Mouse (Mus musculus) midbrain, embryonic 10.5 days (tissue): ENCODE results near the gene Bend7. TPM values are rescaled to one million over a fixed set of nuclear protein-coding genes. Genes with fewer than 3 reads are reported as not detected.

Experiments
- DNase-seq: peaks from one replicate; pipeline ENCODE4 v3.0.0-alpha.2; 2017; ENCODE audit warnings: low spot score
- H3K27ac ChIP-seq: fragments of 300-500 bp; sonication (generic); replicated peaks from 2 replicates; pipeline ENCODE4 v1.5.1; 2016; ENCODE audit warnings: mild to moderate bottlenecking
- H3K27me3 ChIP-seq: fragments of 300-500 bp; sonication (generic); 2 replicates; pipeline ENCODE4 v1.6.1; 2016; ENCODE audit warnings: low read depth, mild to moderate bottlenecking; ENCODE audit not compliant: poor library complexity, severe bottlenecking
- H3K36me3 ChIP-seq: fragments of 300-500 bp; sonication (generic); 2 replicates; pipeline ENCODE4 v1.6.1; 2016; ENCODE audit warnings: mild to moderate bottlenecking, moderate library complexity
- H3K4me1 ChIP-seq: fragments of 300-500 bp; sonication (generic); 2 replicates; pipeline ENCODE4 v1.6.1; 2016
- H3K4me3 ChIP-seq: fragments of 300-500 bp; sonication (generic); 2 replicates; pipeline ENCODE4 v1.5.1; 2016; ENCODE audit warnings: mild to moderate bottlenecking, moderate library complexity
- H3K9me3 ChIP-seq: fragments of 300-500 bp; sonication (generic); replicated peaks from 2 replicates; pipeline ENCODE4 v1.6.1; 2016; ENCODE audit warnings: mild to moderate bottlenecking
- WGBS: fragments of 180-500 bp; shearing (Covaris S2); methylation state at CpG from one replicate; pipeline ENCODE4 v1.1.7; 2016; 5-methylcytosine and 5-hydroxymethylcytosine counted together
- polyA plus RNA-seq: library from polyadenylated mRNA; unstranded; fragments of >200 nt; fragmentation: Nextera tagmentation; extraction: Ambion mirVana; gene quantifications from 2 replicates; pipeline ENCODE4 v1.2.1, GENCODE M21; 2016

Gene Bend7
- polyA plus RNA-seq, 1 experiment from 2014 or later: 3.9 TPM

- no peaks in the 10 kb centered on the region for H3K9me3 ChIP-seq
- DNase-seq: no peak
- no peak overlapping the region for H3K4me3 ChIP-seq
- peaks cover 50% of the 10 kb centered on the region for H3K4me1 ChIP-seq
- 0 out of 2 replicates have a peak overlapping the region, but pooled peaks have one; percentile 28 for H3K27ac ChIP-seq
- 93% methylated on average over 6 of the region's 6 CpGs for WGBS
- H3K36me3 ChIP-seq: no peaks in the 10 kb centered on the region
- H3K27me3 ChIP-seq: peaks cover 70% of the 10 kb centered on the region
Observed at GRCm38 (mm10) chr2:4785016-4785415, 67.4 kb downstream of the Bend7 start.

- peak; percentile 38 for DNase-seq
- 60% methylated on average over 7 of the region's 7 CpGs for WGBS
- Histone ChIP-seq H3K4me1 (peaks cover 44% of the 10 kb centered on the region), H3K36me3 (no peaks in the 10 kb centered on the region), H3K4me3 (no peak overlapping the region), H3K27me3 (peaks cover 70% of the 10 kb centered on the region), H3K9me3 (no peaks in the 10 kb centered on the region), H3K27ac (peak overlapping the region; percentile 49; the same call in 1 of the 2 replicates)
Observed at GRCm38 (mm10) chr2:4787223-4787622, 69.6 kb downstream of the Bend7 start.

- Histone ChIP-seq H3K9me3 (no peaks in the 10 kb centered on the region), H3K27me3 (peaks cover 57% of the 10 kb centered on the region), H3K4me3 (no peak overlapping the region), H3K4me1 (peaks cover 18% of the 10 kb centered on the region), H3K27ac (no peak overlapping the region), H3K36me3 (no peaks in the 10 kb centered on the region)
- DNase-seq: no peak
- 87% methylated on average over 8 of the region's 8 CpGs for WGBS
Observed at GRCm38 (mm10) chr2:4791646-4792045, 74.0 kb downstream of the Bend7 start.

GRCm38 (mm10) chr2:4792554-4792953 is 74.9 kb downstream of the Bend7 start:
- no peak for DNase-seq
- Histone ChIP-seq H3K9me3 (no peaks in the 10 kb centered on the region), H3K27me3 (peaks cover 57% of the 10 kb centered on the region), H3K4me1 (peaks cover 11% of the 10 kb centered on the region), H3K36me3 (no peaks in the 10 kb centered on the region), H3K4me3 (no peak overlapping the region), H3K27ac (no peak overlapping the region)
- WGBS: 91% methylated on average over 4 of the region's 4 CpGs

GRCm38 (mm10) chr2:4802395-4803176 is 85.0 kb downstream of the Bend7 start:
- no peaks in the 10 kb centered on the region for H3K36me3 ChIP-seq
- WGBS: 49% methylated on average over 18 of the region's 18 CpGs
- H3K27me3 ChIP-seq: peaks cover 3% of the 10 kb centered on the region; the same call in 1 of the 2 replicates
- H3K27ac ChIP-seq: peak overlapping the region; percentile 67
- DNase-seq: peak; percentile 52
- peaks cover 48% of the 10 kb centered on the region for H3K4me1 ChIP-seq
- no peaks in the 10 kb centered on the region for H3K9me3 ChIP-seq
- peak overlapping the region; percentile 32 for H3K4me3 ChIP-seq

- no peak for DNase-seq
- Histone ChIP-seq H3K4me1 (peaks cover 14% of the 10 kb centered on the region), H3K9me3 (peaks cover 5% of the 10 kb centered on the region; the same call in 1 of the 2 replicates), H3K36me3 (no peaks in the 10 kb centered on the region), H3K27ac (no peak overlapping the region), H3K27me3 (peaks cover 13% of the 10 kb centered on the region), H3K4me3 (no peak overlapping the region)
- 43% methylated on average over 5 of the region's 5 CpGs for WGBS
Observed at GRCm38 (mm10) chr2:4816308-4816707, 98.7 kb downstream of the Bend7 start.

GRCm38 (mm10) chr2:4817678-4818077 is 100.0 kb downstream of the Bend7 start:
- peak overlapping the region; percentile 34 for H3K4me3 ChIP-seq
- WGBS: 7% methylated on average over 10 of the region's 10 CpGs
- DNase-seq: no peak
- peaks cover 8% of the 10 kb centered on the region; the same call in 1 of the 2 replicates for H3K9me3 ChIP-seq
- peaks cover 13% of the 10 kb centered on the region for H3K27me3 ChIP-seq
- H3K27ac ChIP-seq: peak overlapping the region; percentile 63
- H3K36me3 ChIP-seq: no peaks in the 10 kb centered on the region
- H3K4me1 ChIP-seq: peaks cover 14% of the 10 kb centered on the region

- H3K4me3 ChIP-seq: no peak overlapping the region
- no peak for DNase-seq
- peaks cover 8% of the 10 kb centered on the region; the same call in 1 of the 2 replicates for H3K9me3 ChIP-seq
- 87% methylated on average over 3 of the region's 3 CpGs for WGBS
- peaks cover 13% of the 10 kb centered on the region for H3K27me3 ChIP-seq
- H3K4me1 ChIP-seq: peaks cover 14% of the 10 kb centered on the region
- no peaks in the 10 kb centered on the region for H3K36me3 ChIP-seq
- no peak overlapping the region for H3K27ac ChIP-seq
Observed at GRCm38 (mm10) chr2:4820230-4820629, 102.6 kb downstream of the Bend7 start.

- H3K27me3 ChIP-seq: no peaks in the 10 kb centered on the region
- peaks cover 8% of the 10 kb centered on the region; the same call in 1 of the 2 replicates for H3K9me3 ChIP-seq
- 75% methylated on average over 9 of the region's 9 CpGs for WGBS
- no peak for DNase-seq
- no peak overlapping the region for H3K4me3 ChIP-seq
- no peaks in the 10 kb centered on the region for H3K36me3 ChIP-seq
- H3K27ac ChIP-seq: no peak overlapping the region
- no peaks in the 10 kb centered on the region for H3K4me1 ChIP-seq
Observed at GRCm38 (mm10) chr2:4824067-4824466, 106.4 kb downstream of the Bend7 start.

- Histone ChIP-seq H3K36me3 (no peaks in the 10 kb centered on the region), H3K4me1 (0 out of 2 replicates have a peak, but pooled peaks cover 3% of the 10 kb centered on the region), H3K27ac (no peak overlapping the region), H3K9me3 (no peaks in the 10 kb centered on the region), H3K27me3 (no peaks in the 10 kb centered on the region), H3K4me3 (no peak overlapping the region)
- no peak for DNase-seq
- 82% methylated on average over 5 of the region's 5 CpGs for WGBS
Observed at GRCm38 (mm10) chr2:4828032-4828431, 110.4 kb downstream of the Bend7 start.

- no peak for DNase-seq
- Histone ChIP-seq H3K36me3 (no peaks in the 10 kb centered on the region), H3K9me3 (no peaks in the 10 kb centered on the region), H3K4me3 (no peak overlapping the region), H3K27ac (no peak overlapping the region), H3K4me1 (0 out of 2 replicates have a peak, but pooled peaks cover 3% of the 10 kb centered on the region), H3K27me3 (no peaks in the 10 kb centered on the region)
- WGBS: 93% methylated on average over 6 of the region's 6 CpGs
Observed at GRCm38 (mm10) chr2:4828446-4828997, 110.9 kb downstream of the Bend7 start.

GRCm38 (mm10) chr2:4829007-4829406 is 111.4 kb downstream of the Bend7 start:
- Histone ChIP-seq H3K4me3 (no peak overlapping the region), H3K9me3 (no peaks in the 10 kb centered on the region), H3K36me3 (no peaks in the 10 kb centered on the region), H3K27me3 (no peaks in the 10 kb centered on the region), H3K27ac (no peak overlapping the region), H3K4me1 (0 out of 2 replicates have a peak, but pooled peaks cover 4% of the 10 kb centered on the region)
- DNase-seq: no peak
- WGBS: 91% methylated on average over 4 of the region's 4 CpGs

- no peak overlapping the region for H3K4me3 ChIP-seq
- WGBS: 86% methylated on average over 6 of the region's 6 CpGs
- no peak for DNase-seq
Observed at GRCm38 (mm10) chr2:4829489-4830065, 111.9 kb downstream of the Bend7 start.

More at GRCm38 (mm10) chr2:4829489-4830065, 111.9 kb downstream of the Bend7 start:
- peaks cover 9% of the 10 kb centered on the region; the same call in 1 of the 2 replicates for H3K4me1 ChIP-seq
- no peaks in the 10 kb centered on the region for H3K9me3 ChIP-seq
- H3K27me3 ChIP-seq: no peaks in the 10 kb centered on the region
- H3K36me3 ChIP-seq: no peaks in the 10 kb centered on the region
- H3K27ac ChIP-seq: no peak overlapping the region
